Mouse (Mus musculus): ENCODE data around the gene Lhx2. TPM values are rescaled to one million over a fixed set of nuclear protein-coding genes. Genes with fewer than 3 reads are reported as not detected.

Gene Lhx2
- polyA plus RNA-seq, 1 experiment from 2014 or later: 22.1 TPM

- no peak overlapping the region for H3K4me2 ChIP-seq
- peaks cover 9% of the 10 kb centered on the region; the same call in 1 of the 2 replicates for H3K27me3 ChIP-seq
- ATAC-seq (ENCODE audit: low FRiP score): no peak
- no peak overlapping the region for H3K4me3 ChIP-seq
- no peaks in the 10 kb centered on the region for H3K36me3 ChIP-seq
- H3K27ac ChIP-seq: no peak overlapping the region
- peaks cover 5% of the 10 kb centered on the region; the same call in 1 of the 2 replicates for H3K4me1 ChIP-seq (replicated peaks)
- H3K9ac ChIP-seq: no peak overlapping the region
- WGBS: 81% methylated on average over 12 of the region's 12 CpGs
- no peaks in the 10 kb centered on the region for H3K9me3 ChIP-seq
Observed at GRCm38 (mm10) chr2:38403231-38403630, 64.2 kb downstream of the Lhx2 start.

GRCm38 (mm10) chr2:38404007-38404596, 65.0 kb downstream of the Lhx2 start:
- H3K9ac ChIP-seq: no peak overlapping the region
- WGBS: 37% methylated on average over 10 of the region's 10 CpGs
- no peaks in the 10 kb centered on the region for H3K36me3 ChIP-seq
- ATAC-seq (ENCODE audit: low FRiP score): peak; percentile 80; the same call in 1 of the 2 replicates
- H3K27ac ChIP-seq: no peak overlapping the region
- H3K9me3 ChIP-seq: no peaks in the 10 kb centered on the region
- H3K27me3 ChIP-seq: peaks cover 9% of the 10 kb centered on the region; the same call in 1 of the 2 replicates
- peaks cover 5% of the 10 kb centered on the region; the same call in 1 of the 2 replicates for H3K4me1 ChIP-seq (replicated peaks)
- H3K4me3 ChIP-seq: no peak overlapping the region
- H3K4me2 ChIP-seq: no peak overlapping the region

- Histone ChIP-seq H3K4me3 (no peak overlapping the region), H3K9me3 (no peaks in the 10 kb centered on the region), H3K36me3 (no peaks in the 10 kb centered on the region), H3K27ac (no peak overlapping the region), H3K27me3 (peaks cover 9% of the 10 kb centered on the region; the same call in 1 of the 2 replicates), H3K9ac (no peak overlapping the region), H3K4me2 (no peak overlapping the region), H3K4me1 (replicated peaks) (peaks cover 5% of the 10 kb centered on the region; the same call in 1 of the 2 replicates)
- no peak for ATAC-seq (ENCODE audit: low FRiP score)
- 87% methylated on average over 4 of the region's 4 CpGs for WGBS
Observed at GRCm38 (mm10) chr2:38405356-38405755, 66.3 kb downstream of the Lhx2 start.

- no peak overlapping the region for H3K27ac ChIP-seq
- peaks cover 6% of the 10 kb centered on the region; the same call in 1 of the 2 replicates for H3K4me1 ChIP-seq (replicated peaks)
- H3K9me3 ChIP-seq: no peaks in the 10 kb centered on the region
- no peak overlapping the region for H3K4me2 ChIP-seq
- no peaks in the 10 kb centered on the region for H3K36me3 ChIP-seq
- no peak for ATAC-seq (ENCODE audit: low FRiP score)
- 87% methylated on average over 3 of the region's 3 CpGs for WGBS
- no peak overlapping the region for H3K4me3 ChIP-seq
- H3K9ac ChIP-seq: no peak overlapping the region
- H3K27me3 ChIP-seq: peaks cover 14% of the 10 kb centered on the region; the same call in 1 of the 2 replicates
Observed at GRCm38 (mm10) chr2:38409309-38409708, 70.2 kb downstream of the Lhx2 start.

- no peak for ATAC-seq (ENCODE audit: low FRiP score)
- 93% methylated on average over 6 of the region's 6 CpGs for WGBS
Observed at GRCm38 (mm10) chr2:38410227-38410626, 71.1 kb downstream of the Lhx2 start.

GRCm38 (mm10) chr2:38412599-38413177, 73.6 kb downstream of the Lhx2 start:
- H3K9me3 ChIP-seq: no peaks in the 10 kb centered on the region
- peaks cover 13% of the 10 kb centered on the region; the same call in 1 of the 2 replicates for H3K27me3 ChIP-seq
- H3K36me3 ChIP-seq: no peaks in the 10 kb centered on the region
- no peak overlapping the region for H3K4me2 ChIP-seq
- no peak for ATAC-seq (ENCODE audit: low FRiP score)
- H3K4me1 ChIP-seq (replicated peaks): peaks cover 5% of the 10 kb centered on the region; the same call in 1 of the 2 replicates
- no peak overlapping the region for H3K9ac ChIP-seq
- 29% methylated on average over 11 of the region's 11 CpGs for WGBS
- H3K27ac ChIP-seq: no peak overlapping the region
- no peak overlapping the region for H3K4me3 ChIP-seq

More at GRCm38 (mm10) chr2:38410227-38410626, 71.1 kb downstream of the Lhx2 start:
- Histone ChIP-seq H3K4me2 (no peak overlapping the region), H3K4me3 (no peak overlapping the region), H3K9ac (no peak overlapping the region), H3K27me3 (peaks cover 22% of the 10 kb centered on the region), H3K4me1 (replicated peaks) (peaks cover 5% of the 10 kb centered on the region; the same call in 1 of the 2 replicates), H3K36me3 (no peaks in the 10 kb centered on the region), H3K9me3 (no peaks in the 10 kb centered on the region), H3K27ac (no peak overlapping the region)

GRCm38 (mm10) chr2:38417970-38418369, 78.9 kb downstream of the Lhx2 start:
- peaks cover under 1% of the 10 kb centered on the region; the same call in 1 of the 2 replicates for H3K4me1 ChIP-seq (replicated peaks)
- H3K36me3 ChIP-seq: no peaks in the 10 kb centered on the region
- H3K9me3 ChIP-seq: no peaks in the 10 kb centered on the region
- no peak overlapping the region for H3K4me3 ChIP-seq
- peaks cover 19% of the 10 kb centered on the region; the same call in 1 of the 2 replicates for H3K27me3 ChIP-seq
- 23% methylated on average over 4 of the region's 4 CpGs for WGBS
- H3K4me2 ChIP-seq: no peak overlapping the region
- no peak for ATAC-seq (ENCODE audit: low FRiP score)
- no peak overlapping the region for H3K27ac ChIP-seq
- no peak overlapping the region for H3K9ac ChIP-seq

Other genes with a start within 250 kb of the Lhx2 start
- gene Dennd1a, start 51.9 kb upstream of the Lhx2 start, polyA plus RNA-seq (2015; fragmentation: Nextera tagmentation; extraction: Ambion mirVana): 14.4 and 15.5 TPM in 2 replicates
- 57.3 and 58.0 TPM in 2 replicates for gene Nek6, start 172.4 kb downstream of the Lhx2 start, polyA plus RNA-seq (2015; fragmentation: Nextera tagmentation; extraction: Ambion mirVana)

Measured in hindbrain, embryonic 13.5 days (tissue).